Mouse (Mus musculus) layer of hippocampus, adult 2 months (tissue): ENCODE measurements around the gene Hs6st2. TPM values are rescaled to one million over a fixed set of nuclear protein-coding genes. Genes with fewer than 3 reads are reported as not detected.

ENCODE experiments used
- DNase-seq, 2 experiments: peaks; one replicate each; pipeline ENCODE4 v3.0.0; 2022; ENCODE audit warnings: low spot score in 2 of 2
- H3K27ac ChIP-seq: fragments of 200-600 bp; 2 replicates; pipeline ENCODE4 v1.8.1; 2022
- H3K4me3 ChIP-seq: fragments of 200-600 bp; 2 replicates; pipeline ENCODE4 v1.8.1; 2022; ENCODE audit warnings: mild to moderate bottlenecking
- CTCF ChIP-seq: fragments of 200-600 bp; conservative IDR thresholded peaks from 2 replicates; pipeline ENCODE4 v1.8.1; 2022; ENCODE audit warnings: antibody characterized with exemption, mild to moderate bottlenecking, moderate library complexity
- long read RNA-seq, 2 experiments: library from polyadenylated mRNA; stranded (forward); transcript quantifications; one replicate each; pipeline ENCODE4 v2.0.0; 2021; ENCODE audit warnings: borderline mapping rate in 2 of 2
- total RNA-seq, 2 experiments: library from RNA; stranded (reverse); gene quantifications; 2 replicates each; pipeline ENCODE4 v1.2.3; 2021

Gene Hs6st2
- 10 to 100 TPM; 24.0 to 25.9 TPM for total RNA-seq
- long read RNA-seq, experiment 1, partial matches to known transcripts, result 0 of 2 reads
- long read RNA-seq, experiment 1, other reads (novel, unspliced or antisense), result 2 of 2 reads
- long read RNA-seq, experiment 2, partial matches to known transcripts, result 1 of 1 reads
- long read RNA-seq, experiment 2, other reads (novel, unspliced or antisense), result 0 of 1 reads

DNA sequence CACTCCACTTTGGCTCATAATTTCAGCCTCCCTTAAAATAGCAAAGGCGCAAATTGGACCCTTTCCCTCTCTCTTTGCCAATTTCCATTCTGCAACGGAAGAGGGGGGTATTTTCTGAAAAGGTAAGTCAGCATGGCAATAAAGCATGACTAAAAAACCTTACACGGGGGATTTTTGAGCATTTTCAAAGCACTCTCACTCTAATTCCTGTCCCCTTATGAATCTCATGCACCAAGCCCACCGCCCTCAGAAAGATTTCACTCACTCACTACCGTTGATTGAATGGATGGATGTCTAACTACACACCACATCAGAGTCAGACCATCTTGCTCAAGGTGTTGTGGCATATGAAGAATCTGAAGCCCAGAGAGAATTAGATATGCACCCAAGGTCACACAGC is at the start of gene Hs6st2:
Gene Hs6st2, minus strand, starts transcription at position 101 of the 400 bp plus-strand sequence.
- Histone ChIP-seq H3K27ac (no peak within 1 kb of the TSS), H3K4me3 (peak within 1 kb of the TSS; percentile 55)
- no peak for TF ChIP-seq CTCF
- DNase-seq, result no peak

DNA sequence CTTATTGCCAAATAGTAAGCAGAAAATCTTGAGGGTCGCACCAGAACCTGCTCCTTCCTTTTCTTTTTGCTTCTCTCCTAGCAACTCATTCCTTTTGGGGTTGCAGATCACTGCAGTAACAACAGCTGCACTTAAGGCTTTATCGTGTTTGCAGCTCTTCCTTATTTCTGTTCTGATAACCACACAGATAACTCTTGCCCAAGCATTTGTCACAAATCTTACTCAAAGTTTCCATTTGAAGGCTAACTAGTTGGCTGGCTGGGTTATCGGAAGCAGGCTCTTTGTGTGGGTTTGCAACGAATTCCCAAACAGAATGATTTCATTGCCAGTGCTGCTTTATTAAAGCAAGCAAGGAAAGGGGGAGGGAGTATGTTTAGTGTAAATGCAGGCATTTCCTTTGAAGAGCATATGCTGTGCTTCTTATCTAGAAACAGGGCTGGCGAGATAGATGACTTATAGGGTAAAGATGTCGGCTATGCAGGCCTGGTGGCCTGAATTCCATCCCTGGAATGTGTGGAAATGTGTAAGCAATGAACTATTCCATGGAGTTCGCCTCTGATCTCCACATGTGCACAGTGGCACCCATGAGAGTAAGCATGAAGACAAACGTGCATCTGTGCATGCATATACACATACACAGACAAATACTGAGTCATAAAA is 32.6 kb upstream of the Hs6st2 start:
- TF ChIP-seq CTCF, result no peak
- Histone ChIP-seq H3K27ac (no peak overlapping the region), H3K4me3 (no peak overlapping the region)
- DNase-seq, result no peak

DNA sequence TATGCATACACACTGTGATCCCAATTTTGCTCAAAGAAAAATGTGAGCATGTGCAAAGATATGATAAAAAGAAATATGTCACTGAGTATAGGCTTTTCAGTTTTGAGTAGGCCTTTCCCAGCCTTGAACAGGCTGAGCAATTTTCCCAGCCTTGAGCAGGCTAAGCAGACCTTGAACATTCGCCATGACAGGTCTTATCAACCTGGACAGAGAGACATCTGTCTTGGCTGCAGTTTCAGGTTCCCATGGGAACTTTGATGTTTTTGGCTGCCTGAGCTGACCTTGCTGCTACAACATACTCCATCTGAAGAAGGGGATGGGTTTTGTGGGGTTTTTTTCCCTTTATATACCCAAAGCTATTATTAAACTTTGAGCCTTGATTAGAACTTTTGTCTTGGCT is 31.3 kb upstream of the Hs6st2 start:
- Histone ChIP-seq H3K27ac (no peak overlapping the region), H3K4me3 (no peak overlapping the region)
- no peak for DNase-seq
- no peak for TF ChIP-seq CTCF

DNA sequence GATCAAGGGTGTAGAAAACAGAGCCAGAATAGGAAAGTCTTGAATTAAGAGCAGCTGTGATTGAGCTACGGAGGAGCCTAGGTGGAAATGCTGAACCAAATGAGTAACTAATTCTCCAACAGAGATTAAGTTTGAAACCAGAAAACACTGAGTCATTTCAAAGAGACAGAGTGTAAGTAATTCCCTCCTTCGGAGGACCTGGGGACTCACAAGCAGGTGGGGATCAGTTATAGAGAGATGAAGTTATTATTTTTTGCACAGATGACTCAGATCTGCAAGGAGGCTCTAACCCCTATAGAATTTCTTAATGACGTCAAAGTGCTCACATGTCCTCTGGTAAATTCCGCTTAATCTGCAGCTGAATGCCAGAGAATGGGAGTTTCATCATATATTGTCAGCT is 21.2 kb upstream of the Hs6st2 start:
- TF ChIP-seq CTCF, result no peak
- Histone ChIP-seq H3K4me3 (no peak overlapping the region), H3K27ac (no peak overlapping the region)
- no peak for DNase-seq

DNA sequence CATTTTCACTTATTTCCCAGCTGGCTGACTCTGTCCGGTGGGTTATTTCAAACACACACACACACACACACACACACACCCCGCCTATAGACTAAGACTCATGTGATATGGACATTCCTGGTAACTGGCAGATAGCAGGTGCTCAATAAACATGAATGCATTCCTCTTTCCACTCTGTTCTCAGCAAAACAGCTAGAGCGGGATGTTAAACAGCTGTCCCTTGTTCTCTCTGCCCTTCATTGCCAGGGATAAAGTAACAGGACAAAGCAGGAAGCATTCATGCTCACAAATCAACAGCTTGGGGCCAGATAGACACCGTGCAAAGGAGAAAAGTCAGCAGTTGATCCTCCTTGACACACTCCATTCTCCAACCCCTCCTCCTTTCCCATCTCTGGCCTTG is 17.4 kb upstream of the Hs6st2 start:
- H3K27ac ChIP-seq, result no peak overlapping the region
- no peak for TF ChIP-seq CTCF
- no peak for DNase-seq
- H3K4me3 ChIP-seq, result no peak overlapping the region

DNA sequence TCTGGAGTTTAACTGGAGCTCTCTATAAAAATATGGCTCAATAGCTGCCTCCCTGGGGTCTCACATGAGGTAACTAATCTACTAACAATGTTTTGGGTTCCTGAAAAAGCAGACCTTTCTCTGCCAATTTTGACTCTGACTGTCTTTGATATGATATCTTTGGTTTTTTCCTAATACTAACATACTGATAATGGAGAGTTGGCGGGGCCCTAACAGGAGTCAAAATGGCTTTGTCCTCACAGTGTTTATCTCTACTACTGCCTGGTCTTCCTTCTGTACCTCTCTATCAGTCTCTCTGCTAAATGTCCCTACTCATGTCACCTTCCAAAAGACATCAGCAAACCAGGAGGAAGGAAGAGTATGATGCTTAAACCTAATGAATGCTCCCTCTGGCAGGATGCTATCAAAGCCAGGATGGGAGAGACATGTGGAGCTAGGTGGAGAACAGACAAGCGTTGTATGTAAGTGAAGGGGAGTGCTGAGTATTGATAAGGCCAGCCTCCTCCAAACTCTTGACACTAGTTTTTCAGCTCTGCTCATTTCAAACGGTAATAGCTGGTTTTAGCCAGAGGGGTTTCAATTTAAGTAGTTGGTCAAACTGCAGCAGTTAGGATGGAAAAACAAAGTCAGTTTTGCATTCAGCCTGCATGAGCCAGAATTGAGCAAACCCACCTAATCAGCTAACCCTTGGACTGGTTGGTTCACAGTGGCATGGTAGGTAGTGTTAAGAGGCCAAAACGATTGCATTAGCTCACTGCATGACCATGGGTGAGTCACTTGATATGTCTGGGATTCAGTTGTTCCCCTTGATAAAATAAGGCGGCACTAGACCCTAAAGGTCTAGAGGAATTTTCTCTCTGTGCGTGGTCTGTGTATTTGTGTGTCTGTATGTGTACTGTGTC is 4.6 kb upstream of the Hs6st2 start:
- TF ChIP-seq CTCF, result no peak
- no peak overlapping the region for H3K4me3 ChIP-seq

DNA sequence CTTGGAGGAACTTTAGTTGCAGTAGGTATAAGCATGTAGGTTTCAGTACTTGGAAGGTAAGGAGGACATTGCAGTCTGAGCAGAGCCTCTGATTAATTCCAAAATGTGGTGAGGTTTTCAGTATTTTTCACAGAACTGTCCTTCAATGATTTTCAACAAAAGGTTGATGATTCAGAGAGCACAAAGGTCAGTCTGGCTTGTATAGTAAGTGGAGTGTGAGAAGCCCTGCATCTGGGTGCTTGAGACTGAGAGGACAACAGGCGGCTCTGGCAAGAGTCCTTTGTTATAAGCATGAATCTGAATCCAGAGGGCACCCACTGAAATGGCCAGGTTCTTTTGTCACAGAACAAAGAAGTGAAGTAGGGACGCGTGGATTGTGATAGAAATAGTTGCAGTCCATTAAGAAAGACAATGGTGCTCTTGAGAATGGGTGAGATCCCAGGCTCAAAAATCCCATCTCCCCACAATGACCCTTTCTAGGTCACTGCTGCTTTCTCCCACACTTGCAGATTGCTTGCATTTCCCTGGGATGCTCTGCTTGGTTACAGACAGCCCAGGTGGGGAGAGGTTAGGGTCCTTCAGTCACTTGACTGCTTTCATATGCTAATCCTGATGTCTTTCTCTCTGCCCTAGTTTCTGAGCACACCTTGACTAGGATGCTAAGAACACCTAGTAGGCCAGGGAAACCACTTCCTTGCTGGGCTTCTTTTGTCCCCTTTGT is 2.8 kb upstream of the Hs6st2 start:
- no peak for DNase-seq
- H3K4me3 ChIP-seq, result no peak overlapping the region
- no peak for TF ChIP-seq CTCF
- H3K27ac ChIP-seq, result no peak overlapping the region

More for the DNA sequence above, 4.6 kb upstream of the Hs6st2 start:
- no peak overlapping the region for H3K27ac ChIP-seq
- DNase-seq, result no peak

DNA sequence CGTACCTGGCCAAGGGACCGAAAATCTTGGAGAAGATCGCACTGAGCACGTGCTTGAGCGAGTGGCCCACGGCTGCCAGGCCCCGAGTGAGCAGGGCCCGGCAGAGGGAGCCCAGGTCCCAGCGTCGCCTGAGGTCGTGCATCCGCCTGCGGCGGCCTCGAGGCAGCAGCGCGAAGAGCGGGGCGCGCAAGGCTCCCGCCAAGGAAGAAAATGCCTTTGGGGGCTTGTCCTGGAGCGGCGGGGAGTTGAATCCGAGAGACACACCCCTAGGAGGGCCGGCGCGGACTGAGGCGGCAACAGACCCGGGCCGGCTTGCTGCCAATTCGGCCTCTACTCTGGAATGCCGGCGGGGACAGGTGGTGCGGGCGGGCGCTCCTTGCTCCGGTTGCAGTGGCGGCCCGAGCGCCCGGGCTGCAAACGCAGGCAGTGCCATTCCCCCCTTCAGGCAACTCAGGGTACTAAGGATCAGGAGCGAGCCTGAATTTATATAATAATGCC is 437 bp downstream of the Hs6st2 start:
- DNase-seq, result no peak
- peak; percentile 48 for TF ChIP-seq CTCF
- H3K27ac ChIP-seq, result no peak overlapping the region
- H3K4me3 ChIP-seq, result peak overlapping the region; percentile 55

DNA sequence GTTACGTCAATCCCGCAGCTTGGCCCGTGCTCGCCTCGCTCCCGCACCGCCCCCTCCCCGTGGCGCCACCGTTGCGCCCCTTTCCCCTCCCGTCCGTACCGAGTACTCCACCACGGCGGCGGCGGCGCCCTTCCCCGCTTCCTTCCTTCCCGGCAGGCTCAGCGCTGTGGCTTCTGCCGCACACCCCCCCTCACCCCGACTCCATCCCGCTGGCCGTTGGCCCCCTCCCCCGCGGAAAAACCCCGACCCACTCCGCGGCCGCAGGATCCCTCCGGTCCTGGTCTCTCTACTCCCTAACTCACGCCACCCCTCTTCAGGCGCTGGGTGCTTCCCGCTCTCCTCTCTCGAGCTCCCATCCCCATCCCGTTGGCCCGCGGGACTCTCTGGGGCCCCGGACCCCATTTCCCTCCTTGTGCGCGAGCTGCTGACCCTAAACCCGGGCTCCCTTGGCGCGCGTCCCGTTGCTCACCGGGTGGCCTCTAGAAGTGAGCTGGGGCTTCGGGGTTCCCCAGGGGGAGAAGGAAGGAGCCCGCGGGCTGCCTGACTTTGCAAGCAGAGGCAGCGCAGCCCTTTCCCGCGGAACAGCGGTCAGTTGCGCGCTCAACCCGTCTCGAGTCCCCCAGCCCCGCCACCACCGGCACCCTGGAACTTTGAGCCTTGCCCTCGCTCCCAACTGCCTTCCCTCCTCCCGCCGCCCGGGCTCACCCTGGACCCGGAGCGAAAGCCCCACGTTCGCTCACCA is 1.1 kb downstream of the Hs6st2 start:
- DNase-seq, result peak in 1 of 2 experiments; percentile 13
- Histone ChIP-seq H3K4me3 (peak overlapping the region; percentile 55), H3K27ac (no peak overlapping the region)
- peak; percentile 54 for TF ChIP-seq CTCF

DNA sequence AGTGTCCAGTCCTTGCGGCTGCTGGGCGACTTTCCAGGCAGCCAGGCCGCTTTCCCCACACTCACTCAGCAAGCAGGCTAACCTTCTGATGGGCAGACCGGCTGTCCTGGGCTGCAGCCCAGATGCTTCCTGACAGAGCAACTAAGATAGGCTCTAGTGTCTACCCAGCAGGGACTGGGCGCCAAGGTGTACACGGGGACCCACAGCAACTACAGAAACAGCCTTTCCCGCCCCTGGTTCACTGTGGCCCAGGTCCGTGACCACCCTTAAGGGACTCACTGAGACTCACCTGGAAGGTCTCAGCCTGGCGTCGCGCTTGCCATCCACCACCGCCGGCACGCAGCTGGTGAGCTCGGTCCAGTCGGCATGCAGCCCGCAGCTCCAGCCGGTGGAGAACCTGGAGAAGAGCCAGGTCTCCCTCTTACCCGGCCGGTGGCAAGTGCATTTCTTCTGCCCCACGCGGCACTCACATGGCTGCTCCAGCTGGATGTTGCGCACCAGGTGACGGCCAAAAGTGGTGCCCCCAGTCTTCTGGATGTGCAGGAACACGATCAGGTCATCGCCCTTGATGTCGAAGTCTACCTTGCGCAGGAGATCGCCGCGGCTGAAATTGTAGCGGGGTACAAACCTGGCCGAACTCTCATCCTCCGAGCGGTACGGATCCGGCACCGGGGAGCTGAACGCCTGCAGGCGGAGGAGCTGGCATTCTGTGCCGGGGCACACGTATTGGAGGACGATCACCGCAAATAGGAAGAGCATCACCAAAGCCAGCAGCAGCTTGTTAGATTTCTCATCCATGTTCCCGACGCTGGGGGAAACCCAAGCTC is 1.8 kb downstream of the Hs6st2 start:
- no peak overlapping the region for H3K27ac ChIP-seq
- H3K4me3 ChIP-seq, result peak overlapping the region; percentile 55
- DNase-seq, result peak in 1 of 2 experiments; percentile 32
- TF ChIP-seq CTCF, result no peak

DNA sequence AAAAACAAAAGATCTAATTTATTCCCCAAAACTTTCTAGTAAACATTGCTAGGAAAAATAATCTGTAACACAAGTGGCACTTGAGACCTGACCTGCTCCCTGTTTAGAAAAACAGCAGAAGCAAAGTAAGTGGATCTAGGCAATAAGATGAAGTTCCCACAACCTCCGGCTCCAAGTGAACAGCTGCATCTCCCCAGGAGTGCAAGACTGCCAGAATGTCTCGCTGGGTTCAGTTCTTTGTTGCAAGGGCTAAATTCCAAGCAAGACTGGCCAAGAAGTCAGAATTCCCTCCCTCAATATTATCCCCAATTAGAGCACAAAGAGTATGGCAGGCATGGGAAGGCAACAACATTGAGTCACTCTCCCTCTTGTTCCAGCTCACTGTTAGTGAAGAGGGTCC is 23.4 kb downstream of the Hs6st2 start:
- DNase-seq, result no peak
- Histone ChIP-seq H3K4me3 (no peak overlapping the region), H3K27ac (no peak overlapping the region)
- no peak for TF ChIP-seq CTCF
